Mouse (Mus musculus): ENCODE data around the gene Rhobtb1. TPM values are rescaled to one million over a fixed set of nuclear protein-coding genes. Genes with fewer than 3 reads are reported as not detected.

Gene Rhobtb1
- total and polyA plus RNA-seq, 2 experiments from 2014 or later = 12.1 to 16.9 TPM

GRCm38 (mm10) chr10:69318514-69318913 is 167.3 kb downstream of the Rhobtb1 start:
- no peaks in the 10 kb centered on the region for H3K27me3 ChIP-seq (ENCODE audit: insufficient read depth, low read length)
- TF ChIP-seq CTCF (IDR thresholded peaks at IDR 0.05; ENCODE audit: low read depth) = no peak
- no peak overlapping the region for H3K4me3 ChIP-seq (ENCODE audit: low read depth, low read length)
- DNase-seq (no peak), ATAC-seq (no peak)
- H3K36me3 ChIP-seq (ENCODE audit: insufficient read depth) = no peaks in the 10 kb centered on the region
- no peaks in the 10 kb centered on the region for H3K9me3 ChIP-seq (ENCODE audit: low read length)
- WGBS = 90% methylated on average over 11 of the region's 11 CpGs
- no peaks in the 10 kb centered on the region for H3K4me1 ChIP-seq (ENCODE audit: insufficient read depth)
- H3K4me2 ChIP-seq (ENCODE audit: low read depth) = no peak overlapping the region
- no peak overlapping the region for H3K9ac ChIP-seq
- H3K27ac ChIP-seq (ENCODE audit: low read depth, low read length) = no peak overlapping the region

GRCm38 (mm10) chr10:69320667-69321518 is 169.7 kb downstream of the Rhobtb1 start:
- Histone ChIP-seq H3K36me3 (ENCODE audit: insufficient read depth) (no peaks in the 10 kb centered on the region), H3K4me3 (ENCODE audit: low read depth, low read length) (no peak overlapping the region), H3K9me3 (ENCODE audit: low read length) (no peaks in the 10 kb centered on the region), H3K4me1 (ENCODE audit: insufficient read depth) (no peaks in the 10 kb centered on the region), H3K9ac (no peak overlapping the region), H3K4me2 (ENCODE audit: low read depth) (0 out of 2 replicates have a peak overlapping the region, but pooled peaks have one; percentile 15), H3K27me3 (ENCODE audit: insufficient read depth, low read length) (no peaks in the 10 kb centered on the region), H3K27ac (ENCODE audit: low read depth, low read length) (no peak overlapping the region)
- DNase-seq (peak; percentile 92), ATAC-seq (peak; percentile 85)
- peak; percentile 96 for TF ChIP-seq CTCF (IDR thresholded peaks at IDR 0.05; ENCODE audit: low read depth)
- WGBS = 44% methylated on average over 21 of the region's 21 CpGs

- DNase-seq (no peak), ATAC-seq (no peak)
- no peak overlapping the region for H3K27ac ChIP-seq (ENCODE audit: low read depth, low read length)
- H3K27me3 ChIP-seq (ENCODE audit: insufficient read depth, low read length) = no peaks in the 10 kb centered on the region
- H3K9me3 ChIP-seq (ENCODE audit: low read length) = no peaks in the 10 kb centered on the region
- H3K9ac ChIP-seq = no peak overlapping the region
- no peak for TF ChIP-seq CTCF (IDR thresholded peaks at IDR 0.05; ENCODE audit: low read depth)
- H3K4me2 ChIP-seq (ENCODE audit: low read depth) = 0 out of 2 replicates have a peak overlapping the region, but pooled peaks have one; percentile 15
- H3K36me3 ChIP-seq (ENCODE audit: insufficient read depth) = no peaks in the 10 kb centered on the region
- no peaks in the 10 kb centered on the region for H3K4me1 ChIP-seq (ENCODE audit: insufficient read depth)
- H3K4me3 ChIP-seq (ENCODE audit: low read depth, low read length) = no peak overlapping the region
- WGBS = 58% methylated on average over 15 of the region's 15 CpGs
These were observed 170.3 kb downstream of the Rhobtb1 start for GRCm38 (mm10) chr10:69321519-69322035.

GRCm38 (mm10) chr10:69323986-69324385 is 172.8 kb downstream of the Rhobtb1 start:
- H3K9ac ChIP-seq = no peak overlapping the region
- no peak overlapping the region for H3K4me2 ChIP-seq (ENCODE audit: low read depth)
- H3K27ac ChIP-seq (ENCODE audit: low read depth, low read length) = no peak overlapping the region
- no peaks in the 10 kb centered on the region for H3K4me1 ChIP-seq (ENCODE audit: insufficient read depth)
- no peaks in the 10 kb centered on the region for H3K27me3 ChIP-seq (ENCODE audit: insufficient read depth, low read length)
- DNase-seq (no peak), ATAC-seq (no peak)
- TF ChIP-seq CTCF (IDR thresholded peaks at IDR 0.05; ENCODE audit: low read depth) = no peak
- H3K4me3 ChIP-seq (ENCODE audit: low read depth, low read length) = no peak overlapping the region
- WGBS = 84% methylated on average over 13 of the region's 13 CpGs
- no peaks in the 10 kb centered on the region for H3K36me3 ChIP-seq (ENCODE audit: insufficient read depth)
- H3K9me3 ChIP-seq (ENCODE audit: low read length) = no peaks in the 10 kb centered on the region

GRCm38 (mm10) chr10:69324816-69325215 is 173.6 kb downstream of the Rhobtb1 start:
- Histone ChIP-seq H3K36me3 (ENCODE audit: insufficient read depth) (no peaks in the 10 kb centered on the region), H3K27me3 (ENCODE audit: insufficient read depth, low read length) (no peaks in the 10 kb centered on the region), H3K9me3 (ENCODE audit: low read length) (no peaks in the 10 kb centered on the region), H3K4me1 (ENCODE audit: insufficient read depth) (no peaks in the 10 kb centered on the region), H3K4me3 (ENCODE audit: low read depth, low read length) (no peak overlapping the region), H3K9ac (no peak overlapping the region), H3K27ac (ENCODE audit: low read depth, low read length) (no peak overlapping the region), H3K4me2 (ENCODE audit: low read depth) (no peak overlapping the region)
- DNase-seq (no peak), ATAC-seq (no peak)
- WGBS = 88% methylated on average over 7 of the region's 7 CpGs
- TF ChIP-seq CTCF (IDR thresholded peaks at IDR 0.05; ENCODE audit: low read depth) = no peak

GRCm38 (mm10) chr10:69326433-69326832 is 175.2 kb downstream of the Rhobtb1 start:
- no peaks in the 10 kb centered on the region for H3K9me3 ChIP-seq (ENCODE audit: low read length)
- ATAC-seq (peak; percentile 78), DNase-seq (peak; percentile 76)
- no peaks in the 10 kb centered on the region for H3K36me3 ChIP-seq (ENCODE audit: insufficient read depth)
- H3K4me1 ChIP-seq (ENCODE audit: insufficient read depth) = no peaks in the 10 kb centered on the region
- no peak overlapping the region for H3K4me3 ChIP-seq (ENCODE audit: low read depth, low read length)
- WGBS = 54% methylated on average over 3 of the region's 3 CpGs
- H3K4me2 ChIP-seq (ENCODE audit: low read depth) = no peak overlapping the region
- no peak overlapping the region for H3K9ac ChIP-seq
- TF ChIP-seq CTCF (IDR thresholded peaks at IDR 0.05; ENCODE audit: low read depth) = no peak
- no peak overlapping the region for H3K27ac ChIP-seq (ENCODE audit: low read depth, low read length)
- H3K27me3 ChIP-seq (ENCODE audit: insufficient read depth, low read length) = no peaks in the 10 kb centered on the region

GRCm38 (mm10) chr10:69327362-69327761 is 176.1 kb downstream of the Rhobtb1 start:
- ATAC-seq (no peak), DNase-seq (no peak)
- Histone ChIP-seq H3K9ac (no peak overlapping the region), H3K4me1 (ENCODE audit: insufficient read depth) (no peaks in the 10 kb centered on the region), H3K27me3 (ENCODE audit: insufficient read depth, low read length) (no peaks in the 10 kb centered on the region), H3K9me3 (ENCODE audit: low read length) (no peaks in the 10 kb centered on the region), H3K4me2 (ENCODE audit: low read depth) (no peak overlapping the region), H3K27ac (ENCODE audit: low read depth, low read length) (no peak overlapping the region), H3K36me3 (ENCODE audit: insufficient read depth) (no peaks in the 10 kb centered on the region), H3K4me3 (ENCODE audit: low read depth, low read length) (no peak overlapping the region)
- no peak for TF ChIP-seq CTCF (IDR thresholded peaks at IDR 0.05; ENCODE audit: low read depth)
- 76% methylated on average over 8 of the region's 8 CpGs for WGBS

Measured in forebrain, postnatal 0 days (tissue).